Mouse (Mus musculus): ENCODE data around the gene Mettl24.
A peak's percentile ranks its signal among the peaks of the same experiment; 100 is the strongest.

The Mettl24 gene

GRCm38 (mm10) chr10:40816471-40816870 is 133.4 kb downstream of the Mettl24 start:
- DNase-seq: peak; percentile 59

GRCm38 (mm10) chr10:40825952-40826351 is 142.9 kb downstream of the Mettl24 start:
- no peak for DNase-seq

GRCm38 (mm10) chr10:40827706-40828105 is 144.6 kb downstream of the Mettl24 start:
- peak; percentile 74 for DNase-seq

GRCm38 (mm10) chr10:40830312-40830711 is 147.2 kb downstream of the Mettl24 start:
- peak; percentile 43 for DNase-seq

GRCm38 (mm10) chr10:40831267-40831666 is 148.2 kb downstream of the Mettl24 start:
- DNase-seq: peak; percentile 29

- peak; percentile 92 for DNase-seq
Measured at GRCm38 (mm10) chr10:40840086-40840485, 157.0 kb downstream of the Mettl24 start.

GRCm38 (mm10) chr10:40843841-40844240 is 160.8 kb downstream of the Mettl24 start:
- DNase-seq: peak; percentile 64

- DNase-seq: peak; percentile 51
Measured at GRCm38 (mm10) chr10:40844546-40844945, 161.5 kb downstream of the Mettl24 start.

- DNase-seq: peak; percentile 80
Measured at GRCm38 (mm10) chr10:40845626-40846025, 162.5 kb downstream of the Mettl24 start.

- peak; percentile 88 for DNase-seq
Measured at GRCm38 (mm10) chr10:40847176-40847874, 164.2 kb downstream of the Mettl24 start.

- peak; percentile 4 for DNase-seq
Measured at GRCm38 (mm10) chr10:40850644-40851043, 167.6 kb downstream of the Mettl24 start.

GRCm38 (mm10) chr10:40851138-40851537 is 168.1 kb downstream of the Mettl24 start:
- DNase-seq: peak; percentile 53

GRCm38 (mm10) chr10:40855616-40856015 is 172.5 kb downstream of the Mettl24 start:
- DNase-seq: peak; percentile 74

- peak; percentile 73 for DNase-seq
Measured at GRCm38 (mm10) chr10:40856703-40857102, 173.6 kb downstream of the Mettl24 start.

- peak; percentile 81 for DNase-seq
Measured at GRCm38 (mm10) chr10:40857599-40857998, 174.5 kb downstream of the Mettl24 start.

Data from heart, adult 11 months (tissue).